Mouse (Mus musculus) T-cell, adult 2 months (primary cell): ENCODE data around the gene Cd151.
A peak's percentile ranks its signal among the peaks of the same experiment; 100 is the strongest.
"Not testable (repeated sequence)": the region's sequence is repeated elsewhere in the genome, so short reads cannot be mapped to it uniquely, and the experiment has no call there.

Experiments
- DNase-seq: peaks from one replicate; pipeline ENCODE4 v3.0.0; 2022; ENCODE audit warnings: low spot score

The Cd151 gene

DNA sequence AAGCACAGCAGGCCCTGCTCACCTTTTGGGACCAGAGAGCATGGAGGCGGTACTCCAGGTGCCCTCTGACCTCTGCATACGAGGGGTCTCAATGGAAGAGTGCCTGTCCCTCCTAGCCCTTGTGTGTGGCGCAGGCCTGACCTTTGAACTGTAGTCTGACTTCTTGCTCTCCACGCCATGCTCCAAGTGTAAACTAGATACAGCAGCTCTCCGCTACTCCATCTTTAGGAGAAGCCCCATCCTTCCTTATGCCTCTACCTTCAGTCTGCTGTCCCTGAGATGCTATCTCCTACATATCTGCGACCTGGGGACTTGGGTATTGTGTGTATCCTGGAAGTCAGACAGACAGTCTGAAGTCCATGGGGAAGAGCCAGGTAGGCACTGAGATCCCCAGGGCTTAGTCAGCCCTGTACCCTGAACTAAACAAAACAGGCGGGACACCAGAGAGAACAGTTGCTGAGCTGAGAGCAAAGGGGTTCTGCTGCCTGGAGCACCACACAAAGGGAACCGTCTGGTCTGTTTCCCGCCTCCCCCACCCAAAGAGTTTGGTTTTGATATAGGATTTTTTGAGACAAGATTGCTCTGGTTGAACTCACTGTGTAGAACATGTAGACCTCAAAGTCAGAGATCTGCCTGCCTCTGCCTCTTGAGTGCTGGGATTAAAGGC, 31.2 kb upstream of the Cd151 start:
- no peak for DNase-seq

GRCm38 (mm10) chr7:141436523-141436892, 30.7 kb upstream of the Cd151 start:
- no peak for DNase-seq

DNA sequence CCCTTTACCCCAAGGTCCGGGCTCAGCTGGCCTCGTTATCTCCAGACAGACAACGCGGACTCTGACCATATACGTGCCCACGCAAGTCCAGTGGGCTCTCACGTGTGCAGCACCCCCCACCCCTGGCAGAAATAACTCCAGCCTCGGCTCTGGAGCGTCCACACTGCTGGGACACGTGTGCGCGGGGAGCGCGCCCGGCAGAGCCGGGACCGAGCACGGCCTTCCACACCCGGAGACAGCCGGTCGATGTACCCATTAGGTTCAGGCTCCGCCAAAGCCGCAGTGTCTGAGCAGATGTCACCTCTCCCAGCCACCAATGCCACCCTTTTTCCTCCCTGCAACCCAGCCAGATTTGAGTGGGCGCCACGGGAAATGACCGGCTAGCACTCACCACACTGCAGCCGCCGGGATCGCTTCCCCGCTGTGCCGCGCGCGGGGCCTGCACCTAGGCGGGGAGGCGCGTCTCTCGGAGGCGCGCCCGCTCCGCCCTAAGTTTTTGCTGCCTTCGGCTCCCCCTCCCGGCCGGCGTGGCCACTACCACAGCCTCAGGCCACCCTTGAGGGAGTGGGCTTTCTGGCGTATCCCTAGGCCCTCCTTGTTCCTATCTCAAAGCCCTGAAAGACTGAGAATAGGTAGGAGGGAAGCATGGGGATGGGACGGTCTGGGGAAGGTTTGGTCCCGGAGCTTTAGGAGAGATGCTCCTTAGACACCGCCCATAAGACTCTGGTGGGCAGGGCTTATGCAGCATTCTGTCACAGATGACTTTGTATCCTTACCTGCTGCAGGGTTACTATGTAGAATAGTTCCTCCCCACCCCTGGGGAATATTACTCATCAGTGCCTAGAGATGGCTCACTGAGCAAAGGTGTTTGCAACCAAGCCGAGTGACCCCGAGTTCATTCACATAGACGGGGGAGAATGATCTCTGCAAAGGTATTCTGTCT, 29.7 kb upstream of the Cd151 start, which contains the start of gene Slc25a22:
Gene Slc25a22, minus strand, starts transcription at position 715 of the 943 bp plus-strand sequence.
- peak; percentile 82 for DNase-seq

DNA sequence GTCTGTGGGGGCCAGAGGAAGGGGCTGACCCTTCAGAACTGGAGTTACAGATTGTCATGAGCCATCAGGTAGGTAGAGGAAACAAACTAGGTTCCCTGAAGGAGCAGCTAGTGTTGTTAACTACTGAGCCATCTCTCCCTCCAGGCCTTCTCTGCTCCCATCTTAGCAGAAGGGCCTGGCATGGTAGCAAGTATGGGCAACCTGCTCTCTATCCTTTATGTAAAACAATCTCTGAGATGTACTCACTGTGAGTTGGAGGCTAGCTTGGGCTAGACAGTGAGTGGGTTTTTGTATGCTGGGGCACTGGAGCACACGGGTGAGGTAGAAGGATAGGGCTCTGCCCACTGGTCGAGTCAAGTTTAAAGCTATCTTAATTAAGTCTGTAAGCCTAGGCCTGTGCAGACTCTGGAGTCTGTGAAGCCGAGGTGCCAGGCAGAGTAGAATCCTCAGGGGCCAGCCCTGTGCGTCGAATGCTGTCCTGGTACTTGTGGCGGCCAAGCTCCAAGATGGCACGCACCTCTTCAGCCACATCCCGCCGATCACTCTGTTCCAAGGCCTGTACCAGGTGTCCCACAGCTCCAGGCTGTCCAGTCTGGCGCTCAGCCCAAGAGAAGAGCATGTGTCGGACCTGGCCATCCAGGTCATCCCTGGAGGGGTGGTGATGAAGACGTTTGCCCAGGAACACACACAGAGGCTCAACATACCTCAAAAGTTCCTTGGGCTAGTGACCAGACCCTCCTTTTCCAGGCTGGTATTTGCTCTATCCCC, 28.8 kb upstream of the Cd151 start:
- no peak for DNase-seq

DNA sequence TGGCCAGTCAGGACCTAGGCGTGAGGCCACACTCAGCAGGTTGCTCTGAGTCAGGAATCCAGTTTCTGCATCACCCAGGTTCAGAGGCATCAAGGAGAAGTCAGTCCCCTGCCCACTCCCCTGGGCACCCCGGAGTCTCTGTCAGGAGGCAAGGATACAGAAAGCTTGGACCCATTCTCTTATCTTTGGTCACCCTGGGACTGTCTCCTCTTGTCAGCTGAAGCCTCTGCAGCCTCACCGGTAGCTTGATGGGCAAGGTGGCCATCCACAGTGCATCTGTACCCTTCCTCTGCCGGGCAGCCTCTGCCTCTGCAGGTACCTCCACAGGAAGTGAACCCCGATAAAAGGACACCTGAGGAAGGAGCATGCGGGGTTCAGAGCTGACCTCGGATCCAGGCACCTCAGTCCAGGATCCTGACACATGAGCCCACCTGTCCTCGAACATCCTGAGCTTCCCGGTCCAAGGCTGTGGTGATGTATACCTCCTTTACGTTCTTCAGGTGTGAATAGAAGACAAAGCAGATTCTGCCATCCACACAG, 28.0 kb upstream of the Cd151 start:
- no peak for DNase-seq

DNA sequence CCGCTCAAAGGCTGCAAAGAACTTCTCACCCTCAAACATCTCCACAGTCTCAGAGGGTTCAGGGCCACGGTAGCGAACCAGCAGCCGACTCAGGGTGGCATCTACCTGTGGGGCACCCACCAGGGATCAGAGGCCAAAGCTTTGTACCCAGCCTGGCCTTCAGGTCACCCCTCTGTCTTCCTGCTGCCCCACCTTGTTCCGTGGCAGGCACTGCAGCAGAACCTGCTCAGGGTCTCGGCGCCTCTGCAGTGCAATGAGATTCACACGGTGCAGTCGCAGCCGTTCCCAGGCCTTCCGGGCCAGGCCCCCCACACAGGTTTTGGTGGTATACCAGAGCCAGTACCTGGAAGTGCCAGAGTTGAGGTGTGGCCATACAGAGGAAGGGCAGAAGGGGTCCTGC, 27.4 kb upstream of the Cd151 start:
- no peak for DNase-seq

DNA sequence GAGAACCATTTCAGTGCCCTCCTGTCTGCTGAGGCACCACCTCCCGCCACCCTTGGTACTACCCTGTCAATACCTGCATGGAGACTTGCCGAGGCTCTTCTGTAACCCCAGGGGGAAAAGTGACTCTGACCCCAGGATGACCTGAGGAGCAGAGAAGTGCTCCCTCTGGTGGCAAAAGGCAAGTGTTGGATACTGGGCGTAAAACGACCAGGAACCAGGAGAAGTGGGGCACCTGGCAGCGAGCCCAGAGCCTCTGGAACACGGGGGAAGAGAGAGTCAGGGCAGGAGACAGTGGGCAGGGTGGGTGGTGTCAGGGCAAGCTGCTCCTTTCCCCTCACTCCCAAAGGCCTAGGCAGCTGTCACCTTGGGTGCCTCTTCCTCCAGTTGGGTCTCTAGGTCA, 26.6 kb upstream of the Cd151 start:
- DNase-seq, result peak; percentile 42

DNA sequence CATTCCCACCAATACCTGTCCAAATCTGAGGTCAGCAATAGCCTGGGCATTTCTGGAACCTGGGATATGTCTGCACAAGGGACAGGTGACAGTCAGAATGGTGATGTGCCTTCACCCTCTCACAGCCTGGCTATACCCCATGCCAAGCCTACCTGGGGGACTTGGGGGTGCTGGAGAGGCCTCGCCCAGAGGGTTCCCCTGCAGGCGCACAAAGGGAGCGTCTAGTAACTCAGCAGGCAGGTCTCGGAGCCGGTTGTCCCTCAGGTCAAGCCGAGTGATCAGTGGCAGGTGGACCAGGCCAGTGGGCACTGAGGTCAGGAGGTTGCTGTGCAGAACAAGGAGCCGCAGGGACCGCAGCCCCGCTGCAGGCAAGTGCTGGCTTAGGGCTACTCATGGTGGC, 25.7 kb upstream of the Cd151 start:
- DNase-seq, result no peak

- no peak for DNase-seq
These were observed 25.0 kb upstream of the Cd151 start for GRCm38 (mm10) chr7:141442199-141442598.

DNA sequence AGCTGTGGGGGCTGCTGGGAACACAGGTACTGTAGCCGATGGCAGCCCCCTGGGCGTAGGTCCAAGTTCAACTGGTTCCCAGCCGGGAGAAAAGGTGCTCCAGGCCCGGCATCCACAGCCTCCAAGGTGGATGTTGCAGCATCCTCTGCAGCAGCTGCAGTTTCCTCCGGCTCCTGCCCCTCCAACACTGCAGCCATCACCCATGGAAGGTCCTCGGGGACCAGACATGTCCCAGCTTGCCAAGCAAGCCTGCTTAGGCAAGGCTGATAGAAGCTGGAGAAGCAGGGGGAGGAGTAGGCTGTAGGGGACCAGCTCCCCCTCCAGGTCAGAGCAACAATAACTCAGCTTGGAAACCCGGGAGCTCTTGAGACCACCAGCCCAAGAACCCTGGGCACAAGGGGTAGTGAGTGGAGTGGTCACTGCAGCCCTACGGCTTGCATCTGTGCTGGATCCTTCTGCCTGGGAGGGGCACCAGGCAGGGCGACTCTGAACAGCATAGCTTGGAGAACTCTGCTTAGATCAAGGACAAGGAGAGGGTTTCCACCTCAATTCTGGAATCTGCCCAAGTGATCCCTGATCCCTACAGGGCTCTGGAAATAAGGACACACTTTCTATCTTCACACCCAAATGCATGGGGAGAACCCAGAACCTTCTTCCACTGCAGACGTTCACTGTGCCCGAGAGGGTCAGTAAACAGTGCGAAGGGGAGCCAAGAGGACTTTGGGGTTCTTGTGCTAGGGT, 23.9 kb upstream of the Cd151 start:
- no peak for DNase-seq

DNA sequence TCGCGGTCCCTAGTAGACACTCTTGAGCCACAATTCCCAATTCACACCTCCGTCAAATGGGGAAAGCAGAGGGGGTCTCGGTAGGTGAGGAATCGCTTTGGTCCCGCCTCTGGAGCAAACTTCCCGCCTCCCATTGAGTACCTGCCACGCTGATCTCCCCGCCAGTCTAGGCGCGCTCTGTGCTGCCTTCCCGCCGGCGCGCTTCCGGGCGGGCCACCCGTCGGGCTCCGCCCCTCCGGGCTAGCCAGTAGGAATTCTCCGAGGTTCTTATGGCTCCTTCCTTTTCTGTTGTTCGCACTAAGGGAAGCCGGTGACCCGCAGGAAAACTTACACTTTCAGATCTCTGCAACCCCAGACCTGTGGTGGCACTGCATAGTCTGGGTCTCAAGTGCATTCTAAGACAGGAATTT, 23.4 kb upstream of the Cd151 start, which contains the start of gene Pidd1:
Gene Pidd1, minus strand, starts transcription at position 198 of the 410 bp plus-strand sequence.
- peak; percentile 46 for DNase-seq

- DNase-seq, result not testable (repeated sequence)
These were observed 20.8 kb upstream of the Cd151 start for GRCm38 (mm10) chr7:141446374-141446773.

DNA sequence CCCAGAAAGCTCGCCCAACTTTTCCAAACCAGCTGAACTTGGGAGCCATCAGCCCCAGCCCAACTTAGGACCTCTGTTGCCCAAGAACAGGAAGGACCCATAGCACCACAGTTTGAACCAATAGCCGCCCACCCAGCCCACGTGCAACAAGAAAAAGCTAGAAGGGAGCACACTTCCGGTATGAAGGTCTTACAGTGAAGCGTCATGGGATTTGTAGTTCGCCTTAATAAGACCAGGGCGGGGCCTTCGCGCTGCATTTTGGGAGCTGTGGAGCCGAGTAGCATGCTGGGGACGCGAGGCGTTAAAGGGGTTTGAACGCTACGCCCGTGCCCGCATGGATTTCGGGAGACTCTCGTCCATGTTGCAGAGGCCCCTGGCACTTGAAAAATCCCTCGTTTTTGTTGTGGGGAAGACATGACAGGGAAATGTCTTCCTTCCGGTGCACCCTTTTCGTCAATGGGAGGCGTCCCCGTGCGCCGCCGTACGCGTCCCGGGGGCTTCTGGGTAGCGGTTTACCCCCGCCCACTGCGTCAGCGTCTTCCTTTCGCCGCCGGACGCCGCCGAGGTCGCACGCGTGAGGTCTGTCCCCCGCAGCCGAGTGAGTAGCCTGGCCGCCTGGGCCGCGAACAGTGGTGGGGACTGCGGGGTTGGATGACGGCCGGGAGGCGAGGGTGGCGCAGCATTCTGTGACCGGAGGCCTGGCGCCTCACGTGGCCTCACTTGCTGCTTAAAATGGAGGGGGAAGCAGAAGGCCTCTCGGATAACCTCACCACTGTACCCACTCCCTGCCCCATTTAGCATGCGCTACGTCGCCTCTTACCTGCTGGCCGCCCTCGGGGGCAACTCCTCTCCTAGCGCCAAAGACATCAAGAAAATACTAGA, 19.8 kb upstream of the Cd151 start, which contains the start of gene Rplp2:
Gene Rplp2, plus strand, starts transcription at position 261 of the 882 bp plus-strand sequence.
- DNase-seq, result peak; percentile 93

- DNase-seq, result no peak
These were observed 15.3 kb upstream of the Cd151 start for GRCm38 (mm10) chr7:141451928-141452327.

DNA sequence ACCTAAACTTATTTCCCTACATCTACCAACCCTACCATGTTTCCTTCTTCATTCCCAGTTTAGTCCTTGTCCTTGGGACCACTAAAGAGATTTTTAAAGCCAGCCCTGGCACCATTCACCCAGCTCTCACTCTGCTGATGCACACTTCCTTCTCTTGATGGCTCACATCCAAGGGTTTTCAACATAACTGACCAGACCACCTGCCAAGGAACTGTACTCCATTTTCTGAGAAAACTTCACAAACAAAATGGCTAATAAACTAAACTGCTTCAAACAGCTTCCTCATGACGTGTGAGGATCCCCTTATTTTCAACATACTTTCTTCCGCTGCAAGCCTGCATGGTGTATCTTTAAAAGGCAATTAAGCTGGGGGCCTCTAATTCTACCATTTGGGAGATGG, 13.6 kb upstream of the Cd151 start:
- no peak for DNase-seq

- peak; percentile 93 for DNase-seq
These were observed 12.1 kb upstream of the Cd151 start, which contains the start of gene Pnpla2 for GRCm38 (mm10) chr7:141454967-141455551. Gene Pnpla2, plus strand, starts transcription at chr7:141455198.

GRCm38 (mm10) chr7:141455610-141456314, 11.4 kb upstream of the Cd151 start:
- peak; percentile 57 for DNase-seq

GRCm38 (mm10) chr7:141456739-141457138, 10.5 kb upstream of the Cd151 start:
- DNase-seq, result no peak

DNA sequence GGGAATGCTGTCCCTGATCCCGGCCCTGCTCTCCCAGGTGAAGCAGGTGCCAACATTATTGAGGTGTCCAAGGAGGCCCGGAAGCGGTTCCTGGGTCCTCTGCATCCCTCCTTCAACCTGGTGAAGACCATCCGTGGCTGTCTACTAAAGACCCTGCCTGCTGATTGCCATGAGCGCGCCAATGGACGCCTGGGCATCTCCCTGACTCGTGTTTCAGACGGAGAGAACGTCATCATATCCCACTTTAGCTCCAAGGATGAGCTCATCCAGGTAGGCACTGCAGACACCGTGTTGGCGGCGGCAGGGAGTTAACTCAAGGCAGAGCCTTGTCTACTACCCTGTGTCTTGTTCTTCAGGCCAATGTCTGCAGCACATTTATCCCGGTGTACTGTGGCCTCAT, 10.0 kb upstream of the Cd151 start:
- DNase-seq, result no peak
